Mouse (Mus musculus): Measurements from ENCODE around the gene Spata33. TPM values are rescaled to one million over a fixed set of nuclear protein-coding genes. Genes with fewer than 3 reads are reported as not detected.
"Not testable (repeated sequence)": the region's sequence is repeated elsewhere in the genome, so short reads cannot be mapped to it uniquely, and the experiment has no call there.

The Spata33 gene
- total and polyA plus RNA-seq, 2 experiments from 2014 or later = 3.3 to 8.3 TPM

GRCm38 (mm10) chr8:123213118-123213772 is 613 bp downstream of the Spata33 start:
- H3K27me3 ChIP-seq (ENCODE audit: insufficient read depth, low read length) = no peaks in the 10 kb centered on the region
- peak overlapping the region; percentile 97 for H3K4me3 ChIP-seq (ENCODE audit: low read length)
- peak overlapping the region; percentile 70 for H3K27ac ChIP-seq
- H3K36me3 ChIP-seq (ENCODE audit: insufficient read depth, low read length) = peaks cover 14% of the 10 kb centered on the region; the same call in 1 of the 2 replicates
- peak overlapping the region; percentile 95 for H3K4me2 ChIP-seq (ENCODE audit: low read depth, low read length)
- TF ChIP-seq CTCF (IDR thresholded peaks at IDR 0.05; ENCODE audit: low read depth) = no peak
- ATAC-seq (peak; percentile 11; the same call in 1 of the 2 replicates), DNase-seq (ENCODE audit: low spot score) (no peak)
- no peaks in the 10 kb centered on the region for H3K9me3 ChIP-seq (ENCODE audit: low read length)
- peak overlapping the region; percentile 99 for H3K9ac ChIP-seq (replicated peaks; ENCODE audit: low read length)
- WGBS = 18% methylated on average over 22 of the region's 22 CpGs
- peaks cover 13% of the 10 kb centered on the region for H3K4me1 ChIP-seq (ENCODE audit: insufficient read depth, low read length)

DNA sequence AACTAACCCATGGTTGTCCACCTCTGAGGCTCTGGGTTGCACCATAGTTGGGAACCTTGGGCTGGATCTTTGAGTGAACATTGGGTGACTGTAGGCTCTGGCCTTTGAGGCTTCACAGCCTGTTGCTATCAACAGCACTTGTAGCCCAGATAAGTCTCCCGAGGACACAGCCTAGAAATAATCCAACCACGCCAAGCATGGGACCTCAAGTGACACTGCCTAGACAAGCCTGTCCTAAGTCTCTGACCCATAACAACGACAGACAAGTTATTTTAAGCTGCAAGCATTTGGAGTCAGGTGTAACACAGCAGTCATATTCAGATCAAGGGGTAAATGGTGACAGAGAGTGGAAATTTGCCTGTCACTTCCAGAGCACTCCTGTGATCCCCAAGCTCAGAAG is 2.8 kb downstream of the Spata33 start:
- Histone ChIP-seq H3K4me2 (ENCODE audit: low read depth, low read length) (no peak overlapping the region), H3K36me3 (ENCODE audit: insufficient read depth, low read length) (no peaks in the 10 kb centered on the region), H3K9me3 (ENCODE audit: low read length) (no peaks in the 10 kb centered on the region), H3K4me3 (ENCODE audit: low read length) (no peak overlapping the region), H3K4me1 (ENCODE audit: insufficient read depth, low read length) (peaks cover 13% of the 10 kb centered on the region), H3K9ac (replicated peaks; ENCODE audit: low read length) (no peak overlapping the region), H3K27me3 (ENCODE audit: insufficient read depth, low read length) (no peaks in the 10 kb centered on the region), H3K27ac (no peak overlapping the region)
- 76% methylated on average over 3 of the region's 3 CpGs for WGBS
- no peak for TF ChIP-seq CTCF (IDR thresholded peaks at IDR 0.05; ENCODE audit: low read depth)
- ATAC-seq (no peak), DNase-seq (ENCODE audit: low spot score) (no peak)

DNA sequence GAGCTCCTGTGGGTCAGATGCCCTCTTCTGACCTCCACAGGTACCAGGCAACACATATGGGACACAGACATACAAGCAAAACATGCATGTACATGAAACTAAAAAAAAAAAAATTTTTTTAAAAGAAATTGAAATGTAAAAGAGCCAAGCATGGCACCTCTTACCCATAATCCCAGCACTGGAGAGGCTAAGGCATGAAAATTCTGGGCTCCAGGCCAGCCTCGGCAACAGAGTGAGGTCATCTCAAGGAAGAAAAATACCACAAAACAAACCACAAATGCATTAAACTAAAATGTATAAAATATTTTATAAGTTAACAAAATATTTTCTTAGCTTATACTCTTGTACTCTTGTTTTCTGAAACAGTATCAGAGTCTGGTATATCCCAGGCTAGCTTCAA is 8.3 kb downstream of the Spata33 start:
- Histone ChIP-seq H3K9ac (replicated peaks; ENCODE audit: low read length) (no peak overlapping the region), H3K4me2 (ENCODE audit: low read depth, low read length) (no peak overlapping the region), H3K4me1 (ENCODE audit: insufficient read depth, low read length) (peaks cover 8% of the 10 kb centered on the region), H3K9me3 (ENCODE audit: low read length) (no peaks in the 10 kb centered on the region), H3K4me3 (ENCODE audit: low read length) (no peak overlapping the region), H3K36me3 (ENCODE audit: insufficient read depth, low read length) (no peaks in the 10 kb centered on the region), H3K27ac (no peak overlapping the region), H3K27me3 (ENCODE audit: insufficient read depth, low read length) (no peaks in the 10 kb centered on the region)
- ATAC-seq (no peak), DNase-seq (ENCODE audit: low spot score) (no peak)
- WGBS = 78% methylated on average over 1 of the region's 1 CpGs
- no peak for TF ChIP-seq CTCF (IDR thresholded peaks at IDR 0.05; ENCODE audit: low read depth)

GRCm38 (mm10) chr8:123224278-123225266 is 11.9 kb downstream of the Spata33 start, which contains the start of gene Cdk10:
TSS of gene Cdk10 (plus strand) at chr8:123224842.
- Histone ChIP-seq H3K9ac (replicated peaks; ENCODE audit: low read length) (peak within 1 kb of the TSS; percentile 80), H3K4me3 (ENCODE audit: low read length) (peak within 1 kb of the TSS; percentile 81), H3K4me2 (ENCODE audit: low read depth, low read length) (peak within 1 kb of the TSS; percentile 99), H3K27me3 (ENCODE audit: insufficient read depth, low read length) (no peaks in the 10 kb centered on the region), H3K4me1 (ENCODE audit: insufficient read depth, low read length) (peaks cover 8% of the 10 kb centered on the region), H3K36me3 (ENCODE audit: insufficient read depth, low read length) (0 out of 2 replicates have a peak, but pooled peaks cover 7% of the 10 kb centered on the region), H3K27ac (peak within 1 kb of the TSS; percentile 89), H3K9me3 (ENCODE audit: low read length) (no peaks in the 10 kb centered on the region)
- peak; percentile 21; the same call in 1 of the 2 replicates for TF ChIP-seq CTCF (IDR thresholded peaks at IDR 0.05; ENCODE audit: low read depth)
- DNase-seq (ENCODE audit: low spot score) = peak; percentile 97
- WGBS = 4% methylated on average over 59 of the region's 59 CpGs
- ATAC-seq = peak; percentile 93

DNA sequence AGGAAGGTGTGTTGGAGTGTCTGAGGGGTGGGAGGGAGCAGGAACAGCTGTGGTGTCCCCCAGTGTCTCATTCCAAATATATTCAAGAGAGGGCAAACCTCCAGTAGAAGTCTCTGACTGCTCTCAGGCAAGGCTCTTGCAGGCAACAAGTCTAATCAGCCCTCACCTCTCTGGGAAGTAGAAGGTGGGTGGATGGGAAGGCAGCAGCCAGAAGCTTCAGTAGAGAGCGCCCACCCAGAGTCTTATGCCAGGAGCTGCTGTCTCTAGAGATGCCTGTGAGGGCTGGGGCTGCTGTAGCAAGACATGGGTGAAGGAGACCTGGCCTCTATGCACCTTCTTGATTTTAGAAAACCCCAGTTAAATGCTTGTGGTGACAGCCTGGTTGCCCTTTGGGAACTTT is 15.8 kb downstream of the Spata33 start:
- WGBS = 95% methylated on average over 1 of the region's 1 CpGs
- no peak overlapping the region for H3K27ac ChIP-seq
- H3K36me3 ChIP-seq (ENCODE audit: insufficient read depth, low read length) = 0 out of 2 replicates have a peak, but pooled peaks cover 7% of the 10 kb centered on the region
- no peaks in the 10 kb centered on the region for H3K9me3 ChIP-seq (ENCODE audit: low read length)
- H3K4me3 ChIP-seq (ENCODE audit: low read length) = no peak overlapping the region
- TF ChIP-seq CTCF (IDR thresholded peaks at IDR 0.05; ENCODE audit: low read depth) = no peak
- H3K4me2 ChIP-seq (ENCODE audit: low read depth, low read length) = no peak overlapping the region
- no peaks in the 10 kb centered on the region for H3K27me3 ChIP-seq (ENCODE audit: insufficient read depth, low read length)
- peaks cover 8% of the 10 kb centered on the region for H3K4me1 ChIP-seq (ENCODE audit: insufficient read depth, low read length)
- ATAC-seq (no peak), DNase-seq (ENCODE audit: low spot score) (no peak)
- H3K9ac ChIP-seq (replicated peaks; ENCODE audit: low read length) = no peak overlapping the region

DNA sequence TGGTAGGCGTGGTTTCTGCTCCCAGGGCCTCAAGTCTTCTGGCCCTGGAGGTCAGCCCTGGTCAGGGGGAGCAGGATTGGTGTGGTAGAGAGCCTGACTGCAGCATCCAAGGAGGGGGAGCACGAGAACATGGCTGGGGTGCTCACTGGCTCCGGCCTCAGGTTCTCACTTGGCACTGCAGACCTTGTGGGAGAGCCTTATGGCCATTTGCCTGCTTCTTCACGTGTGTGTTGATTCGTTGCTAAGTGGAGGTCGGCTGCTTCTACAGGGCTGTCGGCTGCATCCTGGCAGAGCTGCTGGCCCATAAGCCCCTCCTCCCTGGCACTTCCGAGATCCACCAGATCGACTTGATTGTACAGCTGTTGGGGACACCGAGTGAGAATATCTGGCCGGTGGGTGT is 17.7 kb downstream of the Spata33 start:
- not testable (repeated sequence) for H3K4me1 ChIP-seq (ENCODE audit: insufficient read depth, low read length); H3K9me3 ChIP-seq (ENCODE audit: low read length); H3K4me2 ChIP-seq (ENCODE audit: low read depth, low read length); H3K27ac ChIP-seq; ATAC-seq; H3K9ac ChIP-seq (replicated peaks; ENCODE audit: low read length); H3K4me3 ChIP-seq (ENCODE audit: low read length); H3K36me3 ChIP-seq (ENCODE audit: insufficient read depth, low read length); DNase-seq (ENCODE audit: low spot score); H3K27me3 ChIP-seq (ENCODE audit: insufficient read depth, low read length)
- 75% methylated on average over 10 of the region's 11 CpGs for WGBS
